Mouse (Mus musculus): ENCODE results near the gene Col23a1. TPM values are rescaled to one million over a fixed set of nuclear protein-coding genes. Genes with fewer than 3 reads are reported as not detected.

Gene Col23a1
- polyA plus RNA-seq, 1 experiment from 2014 or later = 15.9 TPM

GRCm38 (mm10) chr11:51337585-51337984, 47.9 kb downstream of the Col23a1 start:
- no peak for ATAC-seq (ENCODE audit: low FRiP score)
- Histone ChIP-seq H3K4me3 (no peak overlapping the region), H3K9me3 (replicated peaks) (no peaks in the 10 kb centered on the region), H3K9ac (no peak overlapping the region), H3K27ac (no peak overlapping the region), H3K4me1 (no peaks in the 10 kb centered on the region), H3K27me3 (no peaks in the 10 kb centered on the region), H3K36me3 (no peaks in the 10 kb centered on the region), H3K4me2 (replicated peaks) (no peak overlapping the region)
- 91% methylated on average over 6 of the region's 6 CpGs for WGBS

- Histone ChIP-seq H3K36me3 (no peaks in the 10 kb centered on the region), H3K4me1 (no peaks in the 10 kb centered on the region; the same call in 1 of the 2 replicates), H3K9me3 (replicated peaks) (no peaks in the 10 kb centered on the region), H3K27me3 (no peaks in the 10 kb centered on the region), H3K27ac (no peak overlapping the region), H3K9ac (no peak overlapping the region), H3K4me2 (replicated peaks) (no peak overlapping the region), H3K4me3 (no peak overlapping the region)
- no peak for ATAC-seq (ENCODE audit: low FRiP score)
- WGBS = 75% methylated on average over 7 of the region's 7 CpGs
These were observed 48.7 kb downstream of the Col23a1 start for GRCm38 (mm10) chr11:51338416-51338815.

- Histone ChIP-seq H3K4me2 (replicated peaks) (no peak overlapping the region), H3K36me3 (no peaks in the 10 kb centered on the region), H3K4me3 (no peak overlapping the region), H3K4me1 (no peaks in the 10 kb centered on the region; the same call in 1 of the 2 replicates), H3K27me3 (no peaks in the 10 kb centered on the region), H3K9me3 (replicated peaks) (no peaks in the 10 kb centered on the region), H3K9ac (no peak overlapping the region), H3K27ac (no peak overlapping the region)
- no peak for ATAC-seq (ENCODE audit: low FRiP score)
- WGBS = 69% methylated on average over 2 of the region's 2 CpGs
These were observed 51.4 kb downstream of the Col23a1 start for GRCm38 (mm10) chr11:51341091-51341490.

- Histone ChIP-seq H3K9me3 (replicated peaks) (no peaks in the 10 kb centered on the region), H3K4me2 (replicated peaks) (no peak overlapping the region), H3K27ac (no peak overlapping the region), H3K9ac (no peak overlapping the region), H3K27me3 (no peaks in the 10 kb centered on the region), H3K4me1 (peaks cover 3% of the 10 kb centered on the region; the same call in 1 of the 2 replicates), H3K36me3 (no peaks in the 10 kb centered on the region), H3K4me3 (no peak overlapping the region)
- ATAC-seq (ENCODE audit: low FRiP score) = no peak
- 94% methylated on average over 6 of the region's 6 CpGs for WGBS
These were observed 53.1 kb downstream of the Col23a1 start for GRCm38 (mm10) chr11:51342776-51343175.

GRCm38 (mm10) chr11:51343312-51343711, 53.6 kb downstream of the Col23a1 start:
- Histone ChIP-seq H3K36me3 (no peaks in the 10 kb centered on the region), H3K4me2 (replicated peaks) (no peak overlapping the region), H3K9ac (no peak overlapping the region), H3K27me3 (no peaks in the 10 kb centered on the region), H3K4me3 (no peak overlapping the region), H3K4me1 (peaks cover 3% of the 10 kb centered on the region; the same call in 1 of the 2 replicates), H3K27ac (no peak overlapping the region), H3K9me3 (replicated peaks) (no peaks in the 10 kb centered on the region)
- no peak for ATAC-seq (ENCODE audit: low FRiP score)
- 84% methylated on average over 4 of the region's 4 CpGs for WGBS

- WGBS = 86% methylated on average over 5 of the region's 5 CpGs
- peaks cover 3% of the 10 kb centered on the region; the same call in 1 of the 2 replicates for H3K4me1 ChIP-seq
- H3K4me3 ChIP-seq = no peak overlapping the region
- H3K9me3 ChIP-seq (replicated peaks) = no peaks in the 10 kb centered on the region
- ATAC-seq (ENCODE audit: low FRiP score) = no peak
- H3K36me3 ChIP-seq = no peaks in the 10 kb centered on the region
- no peak overlapping the region for H3K27ac ChIP-seq
- H3K4me2 ChIP-seq (replicated peaks) = no peak overlapping the region
- H3K9ac ChIP-seq = no peak overlapping the region
- no peaks in the 10 kb centered on the region for H3K27me3 ChIP-seq
These were observed 54.1 kb downstream of the Col23a1 start for GRCm38 (mm10) chr11:51343728-51344289.

- no peaks in the 10 kb centered on the region for H3K36me3 ChIP-seq
- no peak overlapping the region for H3K27ac ChIP-seq
- no peaks in the 10 kb centered on the region for H3K9me3 ChIP-seq (replicated peaks)
- H3K9ac ChIP-seq = no peak overlapping the region
- H3K4me1 ChIP-seq = peaks cover 3% of the 10 kb centered on the region; the same call in 1 of the 2 replicates
- ATAC-seq (ENCODE audit: low FRiP score) = no peak
- H3K4me2 ChIP-seq (replicated peaks) = no peak overlapping the region
- WGBS = 85% methylated on average over 21 of the region's 21 CpGs
- H3K4me3 ChIP-seq = no peak overlapping the region
- no peaks in the 10 kb centered on the region for H3K27me3 ChIP-seq
These were observed 56.1 kb downstream of the Col23a1 start for GRCm38 (mm10) chr11:51345481-51346465.

- ATAC-seq (ENCODE audit: low FRiP score) = no peak
- no peaks in the 10 kb centered on the region for H3K9me3 ChIP-seq (replicated peaks)
- H3K4me2 ChIP-seq (replicated peaks) = no peak overlapping the region
- H3K27ac ChIP-seq = no peak overlapping the region
- H3K27me3 ChIP-seq = no peaks in the 10 kb centered on the region
- WGBS = 76% methylated on average over 2 of the region's 2 CpGs
- H3K4me1 ChIP-seq = peaks cover 3% of the 10 kb centered on the region; the same call in 1 of the 2 replicates
- no peaks in the 10 kb centered on the region for H3K36me3 ChIP-seq
- no peak overlapping the region for H3K4me3 ChIP-seq
- H3K9ac ChIP-seq = no peak overlapping the region
These were observed 58.0 kb downstream of the Col23a1 start for GRCm38 (mm10) chr11:51347756-51348155.

GRCm38 (mm10) chr11:51349665-51350064, 59.9 kb downstream of the Col23a1 start:
- Histone ChIP-seq H3K27ac (no peak overlapping the region), H3K9me3 (replicated peaks) (no peaks in the 10 kb centered on the region), H3K4me2 (replicated peaks) (no peak overlapping the region), H3K4me3 (no peak overlapping the region), H3K36me3 (no peaks in the 10 kb centered on the region), H3K9ac (no peak overlapping the region), H3K27me3 (no peaks in the 10 kb centered on the region), H3K4me1 (0 out of 2 replicates have a peak, but pooled peaks cover 3% of the 10 kb centered on the region)
- ATAC-seq (ENCODE audit: low FRiP score) = no peak

GRCm38 (mm10) chr11:51351151-51351550, 61.4 kb downstream of the Col23a1 start:
- H3K36me3 ChIP-seq = no peaks in the 10 kb centered on the region
- ATAC-seq (ENCODE audit: low FRiP score) = no peak
- 75% methylated on average over 9 of the region's 9 CpGs for WGBS
- H3K27me3 ChIP-seq = no peaks in the 10 kb centered on the region
- no peaks in the 10 kb centered on the region for H3K9me3 ChIP-seq (replicated peaks)
- H3K27ac ChIP-seq = no peak overlapping the region
- H3K4me2 ChIP-seq (replicated peaks) = no peak overlapping the region
- H3K4me3 ChIP-seq = no peak overlapping the region
- 0 out of 2 replicates have a peak, but pooled peaks cover 3% of the 10 kb centered on the region for H3K4me1 ChIP-seq
- H3K9ac ChIP-seq = no peak overlapping the region

- no peaks in the 10 kb centered on the region for H3K36me3 ChIP-seq
- no peak overlapping the region for H3K9ac ChIP-seq
- no peak for ATAC-seq (ENCODE audit: low FRiP score)
- no peak overlapping the region for H3K4me2 ChIP-seq (replicated peaks)
- 0 out of 2 replicates have a peak, but pooled peaks cover 3% of the 10 kb centered on the region for H3K4me1 ChIP-seq
- H3K4me3 ChIP-seq = no peak overlapping the region
- no peaks in the 10 kb centered on the region for H3K27me3 ChIP-seq
- no peak overlapping the region for H3K27ac ChIP-seq
- H3K9me3 ChIP-seq (replicated peaks) = no peaks in the 10 kb centered on the region
- 61% methylated on average over 5 of the region's 5 CpGs for WGBS
These were observed 62.1 kb downstream of the Col23a1 start for GRCm38 (mm10) chr11:51351841-51352240.

- Histone ChIP-seq H3K4me1 (no peaks in the 10 kb centered on the region), H3K9ac (no peak overlapping the region), H3K27ac (no peak overlapping the region), H3K36me3 (no peaks in the 10 kb centered on the region), H3K9me3 (replicated peaks) (no peaks in the 10 kb centered on the region), H3K4me2 (replicated peaks) (no peak overlapping the region), H3K27me3 (no peaks in the 10 kb centered on the region), H3K4me3 (no peak overlapping the region)
- no peak for ATAC-seq (ENCODE audit: low FRiP score)
- WGBS = 80% methylated on average over 5 of the region's 5 CpGs
These were observed 64.0 kb downstream of the Col23a1 start for GRCm38 (mm10) chr11:51353746-51354145.
